Mouse (Mus musculus): ENCODE data around the gene Atp6v1g1.

GRCm38 (mm10) chr4:63501050-63501449, 43.5 kb upstream of the Atp6v1g1 start:
- TF ChIP-seq POLR2A (IDR thresholded peaks at IDR 0.05; ENCODE audit: control insufficient read depth, extremely low read depth, insufficient read depth, low read length, poor library complexity) (no peak), CTCF (IDR thresholded peaks at IDR 0.05; ENCODE audit: borderline replicate concordance, control insufficient read depth, extremely low read depth, insufficient read depth, low read length, poor library complexity) (no peak)

All from thymus, adult 2 months (tissue).